Mouse (Mus musculus) cerebellum, postnatal 10 days (tissue): ENCODE data around the gene Sik3.

Experiments
- DNase-seq, 2 experiments: peaks; one replicate each; pipeline ENCODE4 v3.0.0; 2021; ENCODE audit warnings: mixed read lengths in 2 of 2

Gene Sik3

GRCm38 (mm10) chr9:46196699-46197169, 184.1 kb downstream of the Sik3 start:
- DNase-seq, result no peak

GRCm38 (mm10) chr9:46198461-46198860, 185.8 kb downstream of the Sik3 start:
- peak in 1 of 2 experiments; percentile 29 for DNase-seq

DNA sequence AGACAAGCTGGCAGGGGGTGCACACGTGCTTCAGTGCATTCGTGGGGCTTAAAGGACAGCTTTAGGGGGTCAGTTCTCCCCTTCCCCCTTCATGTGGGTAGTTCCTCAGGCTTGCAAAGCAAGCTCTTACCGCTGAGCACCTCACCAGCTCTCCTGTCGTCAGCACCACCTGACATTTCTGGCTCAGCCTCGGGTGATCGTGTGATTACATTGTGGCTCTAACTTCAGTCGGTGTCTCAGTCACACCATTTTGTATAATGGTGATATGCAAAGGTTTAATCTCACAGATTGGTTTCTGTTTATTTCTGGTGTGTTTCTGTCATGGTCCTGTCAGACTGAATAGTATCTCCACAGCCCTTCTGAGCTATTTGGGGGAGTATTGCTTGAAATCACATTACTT, 186.3 kb downstream of the Sik3 start:
- DNase-seq, result no peak

DNA sequence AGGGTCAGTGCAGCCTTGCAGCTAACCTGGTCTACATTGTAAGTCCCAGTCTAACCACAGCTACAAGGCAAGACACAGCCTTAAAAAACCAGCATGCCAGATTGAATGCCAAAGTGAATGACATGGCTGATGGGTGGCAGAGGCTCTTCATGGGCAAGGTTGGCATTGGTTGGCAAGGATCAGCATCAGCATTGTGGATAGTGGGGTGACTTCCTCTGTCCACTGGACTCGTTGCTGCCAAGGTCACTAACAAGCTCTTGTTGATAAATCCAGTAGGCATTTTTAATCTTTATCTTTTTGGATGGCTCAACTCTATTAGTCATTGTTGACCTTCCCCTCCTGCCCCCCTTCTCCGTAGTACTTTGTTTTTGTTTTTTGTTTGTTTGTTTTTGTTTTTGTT, 187.0 kb downstream of the Sik3 start:
- DNase-seq, result no peak

DNA sequence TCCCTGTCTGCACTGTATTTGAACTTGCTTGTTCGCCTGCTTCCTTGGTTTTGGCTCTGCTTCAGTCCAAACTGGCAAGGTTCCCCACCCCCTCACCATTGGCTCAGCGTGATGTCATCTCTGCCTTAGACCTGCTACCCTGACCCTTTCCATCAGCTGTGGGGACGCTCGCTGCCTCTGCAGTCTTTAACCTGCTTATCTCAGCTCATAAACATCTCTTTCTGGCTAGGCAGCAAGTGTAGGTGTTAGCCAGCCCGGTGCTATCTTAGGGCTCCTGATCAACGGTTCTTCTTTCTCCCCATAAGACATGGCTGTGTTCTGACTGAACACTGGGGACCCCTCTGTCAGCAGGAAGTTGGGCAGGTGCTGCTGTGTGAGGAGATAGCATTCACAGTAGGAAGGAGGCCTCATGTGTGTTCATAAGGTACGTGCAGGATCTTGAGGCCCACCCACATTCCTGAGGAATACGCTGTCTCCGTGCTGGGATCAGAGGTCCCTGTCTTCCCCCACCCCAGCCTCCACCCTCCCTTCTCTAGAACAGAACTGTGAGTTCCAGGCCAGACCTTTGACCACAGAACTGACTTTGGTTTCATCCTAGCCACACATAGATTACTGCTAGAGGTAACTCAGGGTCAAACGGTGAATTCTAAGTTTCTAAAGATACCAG, 194.3 kb downstream of the Sik3 start:
- peak; percentile 37 for DNase-seq

GRCm38 (mm10) chr9:46207501-46207869, 194.9 kb downstream of the Sik3 start:
- DNase-seq, result no peak

DNA sequence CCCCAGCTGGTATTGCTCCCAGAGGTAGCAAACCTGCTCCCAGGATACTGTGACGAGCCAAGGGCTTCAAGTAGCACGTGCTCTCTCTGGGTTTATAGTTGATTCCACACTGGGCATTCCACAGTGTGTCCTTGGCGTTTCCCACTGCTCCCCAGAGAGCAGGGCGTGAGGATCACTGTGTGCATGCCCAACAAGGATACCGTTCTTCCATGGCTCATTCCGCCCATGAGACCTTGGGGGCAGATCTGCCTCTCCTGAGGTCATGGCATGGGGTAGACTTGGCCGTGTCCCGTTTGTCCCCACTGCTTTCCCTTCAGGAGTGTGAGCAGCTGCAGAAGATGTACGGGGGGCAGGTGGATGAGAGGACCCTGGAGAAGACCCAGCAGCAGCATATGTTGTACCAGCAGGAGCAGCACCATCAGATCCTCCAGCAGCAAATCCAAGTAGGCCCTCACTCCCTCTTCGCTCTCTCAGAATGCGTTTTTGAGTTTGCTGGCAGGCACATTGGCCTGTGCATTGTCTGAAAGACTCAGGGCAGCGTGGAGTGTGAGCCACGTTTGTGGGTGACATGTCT, 195.9 kb downstream of the Sik3 start:
- peak; percentile 40 to 46 for DNase-seq

DNA sequence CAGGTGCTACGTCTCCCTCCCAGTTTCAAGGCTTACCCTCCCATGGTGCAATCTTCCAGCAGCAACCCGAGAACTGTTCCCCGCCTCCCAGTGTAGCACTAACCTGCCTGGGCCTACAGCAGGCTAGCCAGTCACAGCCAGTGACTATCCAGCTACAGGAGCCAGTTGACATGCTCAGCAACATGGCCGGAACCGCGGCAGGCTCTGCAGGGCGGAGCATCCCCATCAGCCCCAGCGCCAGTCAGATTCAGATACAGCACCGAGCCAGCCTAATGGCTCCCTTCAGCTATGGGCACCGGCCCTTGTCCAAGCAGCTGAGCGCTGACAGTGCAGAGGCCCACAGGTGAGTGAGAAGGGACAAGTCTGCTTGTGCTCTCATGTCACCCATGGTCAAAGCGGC, 197.9 kb downstream of the Sik3 start:
- DNase-seq, result no peak

DNA sequence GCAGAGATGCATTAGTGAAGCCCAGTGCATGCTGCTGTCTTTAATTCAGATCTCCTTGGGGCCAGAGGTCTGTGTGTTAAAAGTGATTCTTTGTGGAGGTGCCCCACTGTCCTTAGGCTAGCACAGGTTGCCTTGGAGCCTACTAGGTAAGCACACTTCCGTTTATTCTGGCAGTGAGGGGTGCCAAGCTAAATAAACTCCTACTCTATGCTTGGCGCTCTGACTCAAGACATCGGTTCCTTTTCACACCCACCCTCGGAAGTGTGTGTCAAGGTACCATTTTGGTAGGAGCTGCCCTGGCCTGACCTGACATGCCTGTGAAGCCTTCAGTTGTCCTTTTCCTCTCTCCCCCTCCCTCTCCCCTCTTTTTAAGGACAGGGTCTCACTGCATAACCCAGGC, 201.7 kb downstream of the Sik3 start:
- DNase-seq, result no peak

GRCm38 (mm10) chr9:46214946-46215337, 202.3 kb downstream of the Sik3 start:
- no peak for DNase-seq

DNA sequence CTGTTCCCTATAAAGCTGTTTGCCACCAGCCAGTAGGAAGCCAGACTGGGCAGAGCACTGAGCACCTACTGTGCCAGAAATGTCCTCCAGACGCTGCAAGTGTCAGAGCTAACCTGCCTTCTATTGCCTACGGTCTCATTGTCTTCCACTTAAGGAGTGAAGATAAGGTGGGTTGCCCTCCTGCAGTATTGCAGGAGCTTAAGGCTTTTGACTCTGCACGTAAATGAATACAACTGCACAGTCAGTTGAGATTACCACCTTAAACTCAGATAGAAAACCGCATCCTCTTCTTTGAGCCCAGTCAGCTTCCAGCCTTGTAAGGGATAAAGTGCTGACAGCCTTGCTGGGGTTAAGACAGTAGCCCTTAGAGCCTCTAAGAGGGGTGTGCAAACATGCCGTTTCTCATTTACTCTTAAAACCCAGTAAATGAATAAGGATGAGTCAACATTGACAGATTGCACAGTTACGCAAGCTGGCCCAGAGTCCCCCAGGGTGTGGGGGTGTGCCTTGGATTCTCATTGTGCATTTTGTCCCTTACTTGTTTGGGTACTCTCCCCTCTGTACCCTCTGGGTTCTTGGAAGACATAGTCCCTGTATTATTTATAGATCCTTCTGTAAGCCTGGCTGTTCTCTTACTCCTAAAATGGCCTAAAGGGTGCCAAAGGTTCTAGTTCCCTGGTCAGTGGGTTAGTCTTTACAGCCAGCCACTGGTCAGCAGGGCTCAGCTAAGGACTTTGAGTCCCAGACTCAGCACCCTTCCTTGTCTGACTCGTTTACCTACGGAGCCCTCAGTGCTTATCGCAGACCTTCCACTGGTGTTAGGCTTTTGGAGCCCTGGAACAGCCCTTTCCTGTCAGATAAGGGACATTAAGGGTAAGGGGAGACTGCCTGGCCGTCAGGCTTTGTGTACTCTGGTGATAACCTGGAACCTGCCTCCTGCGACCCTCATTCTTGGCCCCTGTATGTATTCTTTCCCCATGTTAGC, 203.0 kb downstream of the Sik3 start:
- peak; percentile 32 to 45 for DNase-seq

DNA sequence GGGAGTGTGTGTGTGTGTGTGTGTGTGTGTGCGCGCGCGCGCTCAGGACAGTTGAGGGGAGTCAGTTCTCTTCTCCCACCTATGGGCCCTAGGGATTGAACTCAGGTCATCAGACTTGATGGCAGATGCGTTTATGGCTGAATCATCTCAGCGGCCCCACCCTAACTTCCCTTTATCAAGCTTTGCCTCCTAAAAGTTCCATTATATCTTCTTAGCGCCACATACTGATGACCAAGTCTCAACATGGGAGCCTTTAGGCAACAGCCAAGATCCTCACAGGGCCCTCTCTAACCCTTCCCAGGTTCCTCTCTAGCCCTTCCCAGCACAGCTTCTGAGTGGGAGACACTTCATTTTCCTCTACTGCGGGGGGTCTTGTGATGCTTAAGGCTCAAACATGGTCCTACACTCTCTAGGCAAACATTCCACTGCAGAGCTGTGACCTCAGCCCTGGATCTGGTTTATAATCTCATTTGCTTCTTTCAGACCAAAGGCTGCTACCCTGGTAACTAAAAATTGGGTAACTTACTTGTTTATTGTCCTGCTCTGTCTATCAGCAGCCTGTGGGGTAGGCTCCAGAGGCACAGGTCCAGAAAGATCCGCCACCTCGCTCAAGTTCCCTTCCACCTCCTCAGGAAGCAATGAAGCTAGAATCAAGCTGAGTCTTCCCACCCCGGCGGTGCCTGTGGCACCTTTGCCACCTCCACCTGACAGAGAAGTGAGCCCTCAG, 204.3 kb downstream of the Sik3 start:
- no peak for DNase-seq

- no peak for DNase-seq
Observed at GRCm38 (mm10) chr9:46218176-46218575, 205.6 kb downstream of the Sik3 start.

DNA sequence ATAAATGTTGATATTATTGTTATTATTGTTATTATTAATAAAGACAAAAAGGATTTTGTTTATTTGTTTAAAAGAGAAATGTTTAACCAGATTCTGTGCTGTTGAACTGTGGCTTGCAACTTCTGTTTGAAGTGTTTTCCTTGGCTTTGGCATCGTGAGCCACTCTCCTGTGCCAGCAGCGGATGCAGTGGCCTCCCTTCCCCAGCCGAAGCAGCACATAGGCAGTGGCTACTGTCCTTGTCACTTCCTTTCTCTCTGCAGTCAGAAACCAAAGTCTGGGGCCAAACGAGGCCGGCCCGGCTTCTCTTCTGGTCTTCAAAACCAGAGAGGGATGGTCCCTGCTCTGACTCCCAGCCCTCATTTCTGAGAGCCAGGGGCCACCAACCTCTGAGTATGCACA, 210.5 kb downstream of the Sik3 start:
- DNase-seq, result no peak

GRCm38 (mm10) chr9:46224101-46224500, 211.5 kb downstream of the Sik3 start:
- DNase-seq, result no peak

GRCm38 (mm10) chr9:46224945-46225660, 212.5 kb downstream of the Sik3 start:
- DNase-seq, result no peak

- DNase-seq, result no peak
Observed at GRCm38 (mm10) chr9:46227064-46227614, 214.5 kb downstream of the Sik3 start.

DNA sequence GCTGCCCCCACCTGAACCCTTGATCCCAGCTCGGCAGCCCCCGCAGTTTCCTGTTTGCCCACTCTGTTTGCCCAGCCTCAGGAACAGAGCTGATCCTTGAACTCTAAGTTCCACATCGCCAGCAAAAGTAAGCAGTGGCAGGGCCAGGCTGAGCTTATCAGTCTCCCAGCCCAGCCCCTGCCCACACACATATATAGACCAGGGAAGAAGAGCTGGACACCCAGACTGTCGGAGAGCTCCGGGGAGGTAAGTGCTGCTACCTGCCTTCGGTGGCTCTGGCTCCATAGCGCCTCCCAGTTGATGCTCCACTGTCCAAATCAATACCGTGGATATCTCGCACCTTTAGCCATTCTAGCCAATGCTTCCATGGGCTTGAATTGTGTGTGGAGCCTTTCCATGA, 215.9 kb downstream of the Sik3 start, which contains the start of gene Apoa1:
Gene Apoa1, plus strand, starts transcription at position 90 of the 400 bp plus-strand sequence.
- no peak for DNase-seq

DNA sequence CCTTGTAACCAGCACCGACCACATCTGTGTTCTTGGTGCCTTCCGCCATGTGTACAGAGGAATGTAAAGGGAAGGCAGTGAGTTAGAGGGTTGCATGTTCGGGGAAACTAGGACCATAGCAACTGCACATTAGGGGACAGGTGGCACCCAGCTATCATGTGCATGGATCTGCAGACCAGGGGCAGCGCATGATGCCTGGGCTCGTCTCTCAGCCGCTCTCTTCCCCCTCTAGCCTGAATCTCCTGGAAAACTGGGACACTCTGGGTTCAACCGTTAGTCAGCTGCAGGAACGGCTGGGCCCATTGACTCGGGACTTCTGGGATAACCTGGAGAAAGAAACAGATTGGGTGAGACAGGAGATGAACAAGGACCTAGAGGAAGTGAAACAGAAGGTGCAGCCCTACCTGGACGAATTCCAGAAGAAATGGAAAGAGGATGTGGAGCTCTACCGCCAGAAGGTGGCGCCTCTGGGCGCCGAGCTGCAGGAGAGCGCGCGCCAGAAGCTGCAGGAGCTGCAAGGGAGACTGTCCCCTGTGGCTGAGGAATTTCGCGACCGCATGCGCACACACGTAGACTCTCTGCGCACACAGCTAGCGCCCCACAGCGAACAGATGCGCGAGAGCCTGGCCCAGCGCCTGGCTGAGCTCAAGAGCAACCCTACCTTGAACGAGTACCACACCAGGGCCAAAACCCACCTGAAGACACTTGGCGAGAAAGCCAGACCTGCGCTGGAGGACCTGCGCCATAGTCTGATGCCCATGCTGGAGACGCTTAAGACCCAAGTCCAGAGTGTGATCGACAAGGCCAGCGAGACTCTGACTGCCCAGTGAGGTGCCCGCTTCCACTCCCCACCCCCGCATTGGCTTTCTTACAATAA, 217.2 kb downstream of the Sik3 start:
- peak; percentile 89 to 93 for DNase-seq

- DNase-seq, result no peak
Observed at GRCm38 (mm10) chr9:46230450-46230975, 217.9 kb downstream of the Sik3 start.
